Mouse (Mus musculus): ENCODE results near the gene Nedd9. TPM values are rescaled to one million over a fixed set of nuclear protein-coding genes. Genes with fewer than 3 reads are reported as not detected.

Gene Nedd9
- total RNA-seq (2021) (10 to 100 TPM; 26.7 to 28.9 TPM), polyA plus RNA-seq (2012; rRNA removed) (15.2 and 24.7 TPM in 2 replicates)
- long read RNA-seq, full-length matches to known transcripts, result 11 of 15 reads
- long read RNA-seq, partial matches to known transcripts, result 3 of 15 reads
- long read RNA-seq, other reads (novel, unspliced or antisense), result 1 of 15 reads

DNA sequence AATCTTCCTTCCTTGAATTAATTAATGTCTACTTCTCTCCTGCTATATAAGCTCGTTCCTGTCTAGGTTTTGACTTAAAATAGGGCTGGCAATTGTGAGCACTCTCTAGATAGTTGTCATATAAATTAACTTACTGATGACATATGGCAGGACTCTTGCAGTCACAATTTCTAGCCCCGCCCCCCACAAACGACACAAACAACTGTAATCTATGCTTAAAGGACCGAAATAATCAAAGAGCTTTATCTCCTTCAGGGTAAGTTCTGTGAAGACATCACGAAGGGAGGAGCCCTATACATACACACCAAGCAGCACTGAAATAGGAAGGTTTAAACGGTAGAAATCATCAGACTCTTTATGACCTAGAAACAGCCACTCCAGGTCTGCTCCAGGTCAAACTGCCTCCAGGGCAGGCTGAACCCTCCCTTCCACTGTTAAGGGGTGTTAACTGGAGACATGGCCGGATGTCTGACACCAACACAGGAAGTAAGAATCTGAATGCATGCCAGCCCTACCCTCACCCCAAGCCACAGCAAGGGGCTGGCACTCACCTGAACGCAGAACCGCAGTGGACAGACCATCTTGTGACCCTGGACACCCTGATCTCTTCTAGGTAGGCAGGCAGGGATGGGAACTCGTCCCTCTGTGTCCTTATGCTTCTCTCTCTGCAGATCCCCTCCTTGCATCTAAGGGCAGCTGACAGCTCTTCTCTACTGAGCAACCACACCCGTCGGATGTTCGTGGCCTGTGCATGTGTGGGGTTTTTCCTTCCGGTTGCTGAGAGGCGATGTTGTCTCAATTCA is at the start of gene Nedd9:
Gene Nedd9, minus strand, starts transcription at position 757 of the 803 bp plus-strand sequence.
- Histone ChIP-seq H3K36me3 (ENCODE audit: control insufficient read depth, insufficient read depth, low read length) (no peaks in the 10 kb centered on the region; the same call in 1 of the 2 replicates), H3K27me3 (ENCODE audit: control insufficient read depth, insufficient read depth, low read length) (no peaks in the 10 kb centered on the region), H3K79me2 (replicated peaks; ENCODE audit: control insufficient read depth, insufficient read depth, low read length) (no peaks in the 10 kb centered on the region), H3K4me1 (ENCODE audit: control insufficient read depth, insufficient read depth, low read length) (peaks cover 11% of the 10 kb centered on the region), H3K9ac (ENCODE audit: low read depth, low read length) (peak within 1 kb of the TSS; percentile 35), H3K27ac (peak within 1 kb of the TSS; percentile 81), H3K4me3 (peak within 1 kb of the TSS; percentile 32)
- intact Hi-C loops (cut with DNase I), result loop anchor here (1.0 to 5.0 kb wide), 3 partner anchors 21 to 130 kb away; no protein-coding TSS in a partner anchor
- WGBS, result 27% methylated on average over 15 of the region's 15 CpGs
- TF ChIP-seq EP300 (IDR thresholded peaks at IDR 0.05; ENCODE audit: insufficient read depth, low read depth, low read length) (peak; percentile 58; the same call in 1 of the 2 replicates), CTCF (IDR thresholded peaks at IDR 0.05) (no peak), POLR2A (IDR thresholded peaks at IDR 0.05; ENCODE audit: insufficient read depth, low read depth, low read length) (peak; percentile 48; the same call in 1 of the 2 replicates)
- DNase-seq, result peak; percentile 70 to 85

DNA sequence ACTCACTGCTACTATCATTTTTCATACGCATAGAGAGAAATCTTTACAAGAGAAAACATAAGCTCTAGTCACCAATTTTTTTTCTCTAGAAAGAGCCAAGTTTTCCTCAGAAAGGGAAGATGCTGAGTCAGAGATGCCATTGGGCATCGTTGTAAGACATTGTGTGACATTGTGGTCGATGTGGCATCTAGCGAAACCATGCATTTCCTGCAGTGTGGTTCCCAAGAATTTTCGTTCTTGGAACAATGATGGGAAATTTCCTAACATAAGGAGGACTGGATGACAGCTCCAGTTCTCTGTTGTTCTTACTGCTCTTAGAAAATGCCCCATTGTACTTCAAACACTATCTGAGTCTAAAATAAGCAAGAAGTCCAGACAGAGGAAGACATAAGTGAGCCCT is 45.5 kb upstream of the Nedd9 start:
- DNase-seq, result no peak
- Histone ChIP-seq H3K9ac (ENCODE audit: low read depth, low read length) (no peak overlapping the region), H3K4me3 (no peak overlapping the region), H3K4me1 (ENCODE audit: control insufficient read depth, insufficient read depth, low read length) (no peaks in the 10 kb centered on the region), H3K27ac (no peak overlapping the region), H3K27me3 (ENCODE audit: control insufficient read depth, insufficient read depth, low read length) (no peaks in the 10 kb centered on the region), H3K36me3 (ENCODE audit: control insufficient read depth, insufficient read depth, low read length) (no peaks in the 10 kb centered on the region), H3K79me2 (replicated peaks; ENCODE audit: control insufficient read depth, insufficient read depth, low read length) (no peaks in the 10 kb centered on the region)
- TF ChIP-seq POLR2A (IDR thresholded peaks at IDR 0.05; ENCODE audit: insufficient read depth, low read depth, low read length) (no peak), CTCF (IDR thresholded peaks at IDR 0.05) (no peak), EP300 (IDR thresholded peaks at IDR 0.05; ENCODE audit: insufficient read depth, low read depth, low read length) (no peak)
- WGBS, result 46% methylated on average over 5 of the region's 5 CpGs
- intact Hi-C loops (cut with DNase I), result no loop called here

DNA sequence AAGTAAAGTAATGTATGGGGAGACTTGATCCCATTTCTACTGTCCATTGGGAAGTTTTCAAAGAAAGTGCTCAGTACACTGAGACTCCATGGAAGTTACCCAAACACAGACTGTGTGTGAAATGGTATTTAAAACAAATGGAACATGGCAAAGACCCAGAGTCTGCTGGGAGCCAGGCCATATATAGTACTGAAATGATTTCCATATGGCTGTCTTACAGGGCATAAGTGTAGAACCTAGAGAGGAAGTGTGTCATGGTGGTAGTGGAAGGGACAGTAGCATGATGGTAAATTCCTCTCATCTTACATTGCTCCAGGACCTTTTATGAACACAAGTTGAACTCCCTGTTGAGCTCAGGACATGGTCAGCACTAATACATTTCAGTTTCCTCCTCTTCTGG is 43.2 kb upstream of the Nedd9 start:
- no peaks in the 10 kb centered on the region for H3K27me3 ChIP-seq (ENCODE audit: control insufficient read depth, insufficient read depth, low read length)

DNA sequence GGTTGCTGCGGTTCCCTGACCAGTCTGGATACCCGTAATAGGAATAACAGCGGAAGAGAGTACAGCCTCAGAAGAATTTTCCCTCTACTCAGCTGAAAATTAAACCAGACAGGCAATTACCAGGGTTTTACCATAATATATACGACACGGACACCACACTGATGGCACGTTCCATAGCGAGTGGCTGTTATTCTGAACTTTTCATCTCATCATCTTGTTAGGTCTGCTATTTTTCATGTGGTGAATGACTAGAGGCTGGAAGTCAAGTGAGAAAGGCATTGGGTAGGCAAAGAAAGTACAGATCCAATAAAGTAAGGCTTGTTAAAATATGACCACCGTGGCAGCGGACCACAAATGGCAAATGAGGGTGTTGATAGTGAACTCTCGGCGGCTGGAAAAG is 37.0 kb upstream of the Nedd9 start:
- Histone ChIP-seq H3K4me1 (ENCODE audit: control insufficient read depth, insufficient read depth, low read length) (no peaks in the 10 kb centered on the region), H3K4me3 (no peak overlapping the region), H3K36me3 (ENCODE audit: control insufficient read depth, insufficient read depth, low read length) (no peaks in the 10 kb centered on the region), H3K27ac (no peak overlapping the region), H3K79me2 (replicated peaks; ENCODE audit: control insufficient read depth, insufficient read depth, low read length) (no peaks in the 10 kb centered on the region), H3K9ac (ENCODE audit: low read depth, low read length) (no peak overlapping the region), H3K27me3 (ENCODE audit: control insufficient read depth, insufficient read depth, low read length) (no peaks in the 10 kb centered on the region)
- intact Hi-C loops (cut with DNase I), result no loop called here
- 99% methylated on average over 11 of the region's 11 CpGs for WGBS
- TF ChIP-seq EP300 (IDR thresholded peaks at IDR 0.05; ENCODE audit: insufficient read depth, low read depth, low read length) (no peak), CTCF (IDR thresholded peaks at IDR 0.05) (no peak)
- no peak for DNase-seq

More for the DNA sequence above, 43.2 kb upstream of the Nedd9 start:
- Histone ChIP-seq H3K4me3 (no peak overlapping the region), H3K4me1 (ENCODE audit: control insufficient read depth, insufficient read depth, low read length) (no peaks in the 10 kb centered on the region), H3K27ac (no peak overlapping the region), H3K79me2 (replicated peaks; ENCODE audit: control insufficient read depth, insufficient read depth, low read length) (no peaks in the 10 kb centered on the region), H3K9ac (ENCODE audit: low read depth, low read length) (no peak overlapping the region), H3K36me3 (ENCODE audit: control insufficient read depth, insufficient read depth, low read length) (no peaks in the 10 kb centered on the region)
- no peak for DNase-seq
- no peak for TF ChIP-seq POLR2A (IDR thresholded peaks at IDR 0.05; ENCODE audit: insufficient read depth, low read depth, low read length)
- no peak for TF ChIP-seq CTCF (IDR thresholded peaks at IDR 0.05)
- TF ChIP-seq EP300 (IDR thresholded peaks at IDR 0.05; ENCODE audit: insufficient read depth, low read depth, low read length), result no peak
- intact Hi-C loops (cut with DNase I), result no loop called here

DNA sequence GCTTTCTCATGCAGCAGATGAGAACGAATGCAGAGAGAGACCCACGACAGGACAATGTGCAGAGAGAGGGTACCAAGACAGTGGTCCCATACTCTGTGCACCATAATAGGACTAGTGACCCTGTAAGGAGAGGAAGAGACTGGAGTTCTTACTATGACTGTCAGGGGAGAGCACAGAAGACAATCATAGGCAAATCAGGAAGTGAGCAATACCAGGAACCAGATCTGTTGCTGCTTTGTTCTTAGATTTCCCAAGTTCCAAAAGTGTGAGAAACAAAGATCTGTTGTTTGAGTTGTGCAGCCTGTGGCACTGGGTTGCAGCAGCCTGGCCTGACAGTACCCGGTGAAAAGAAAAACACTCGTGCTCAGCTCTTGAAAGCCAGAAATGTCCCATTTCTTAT is 34.1 kb upstream of the Nedd9 start:
- TF ChIP-seq CTCF (IDR thresholded peaks at IDR 0.05) (no peak), EP300 (IDR thresholded peaks at IDR 0.05; ENCODE audit: insufficient read depth, low read depth, low read length) (no peak)
- Histone ChIP-seq H3K27ac (no peak overlapping the region), H3K36me3 (ENCODE audit: control insufficient read depth, insufficient read depth, low read length) (no peaks in the 10 kb centered on the region), H3K27me3 (ENCODE audit: control insufficient read depth, insufficient read depth, low read length) (no peaks in the 10 kb centered on the region), H3K79me2 (replicated peaks; ENCODE audit: control insufficient read depth, insufficient read depth, low read length) (no peaks in the 10 kb centered on the region), H3K9ac (ENCODE audit: low read depth, low read length) (no peak overlapping the region), H3K4me1 (ENCODE audit: control insufficient read depth, insufficient read depth, low read length) (no peaks in the 10 kb centered on the region; the same call in none of the 2 replicates), H3K4me3 (no peak overlapping the region)
- 78% methylated on average over 4 of the region's 4 CpGs for WGBS
- intact Hi-C loops (cut with DNase I), result no loop called here
- DNase-seq, result no peak

DNA sequence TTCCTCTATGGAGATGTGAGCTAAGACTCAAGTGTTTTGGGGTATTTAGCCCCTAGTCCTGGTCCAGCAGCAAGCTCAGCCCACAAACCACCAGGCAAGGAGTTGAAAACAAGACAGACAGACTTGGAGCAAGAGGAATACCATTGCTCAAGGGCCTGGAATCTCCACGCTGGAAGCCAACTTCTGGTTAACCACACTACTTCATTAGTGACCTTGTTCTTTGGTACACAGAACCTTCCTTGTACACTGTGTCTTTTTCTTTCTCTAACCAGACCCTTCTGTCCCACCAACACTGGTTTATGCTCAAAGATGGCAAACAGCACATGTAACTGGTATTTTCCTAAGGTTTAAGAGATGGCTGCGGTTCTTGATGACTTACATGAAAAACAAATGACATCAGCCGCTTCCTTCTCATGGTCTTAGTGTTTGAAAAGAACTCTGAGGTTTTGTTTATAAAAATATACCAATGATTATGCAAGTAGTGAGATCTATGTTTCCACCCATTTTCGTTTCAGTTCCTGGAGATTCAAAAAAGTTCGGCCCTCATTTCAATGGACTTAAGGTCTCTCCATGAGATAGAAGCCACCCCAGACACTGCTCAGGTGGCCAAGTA is 33.5 kb upstream of the Nedd9 start:
- Histone ChIP-seq H3K27me3 (ENCODE audit: control insufficient read depth, insufficient read depth, low read length) (no peaks in the 10 kb centered on the region), H3K4me3 (no peak overlapping the region), H3K4me1 (ENCODE audit: control insufficient read depth, insufficient read depth, low read length) (no peaks in the 10 kb centered on the region; the same call in none of the 2 replicates), H3K79me2 (replicated peaks; ENCODE audit: control insufficient read depth, insufficient read depth, low read length) (no peaks in the 10 kb centered on the region), H3K9ac (ENCODE audit: low read depth, low read length) (no peak overlapping the region), H3K27ac (no peak overlapping the region), H3K36me3 (ENCODE audit: control insufficient read depth, insufficient read depth, low read length) (no peaks in the 10 kb centered on the region)
- DNase-seq, result no peak
- intact Hi-C loops (cut with DNase I), result no loop called here
- WGBS, result 82% methylated on average over 5 of the region's 5 CpGs
- no peak for TF ChIP-seq POLR2A (IDR thresholded peaks at IDR 0.05; ENCODE audit: insufficient read depth, low read depth, low read length)
- TF ChIP-seq EP300 (IDR thresholded peaks at IDR 0.05; ENCODE audit: insufficient read depth, low read depth, low read length), result no peak
- no peak for TF ChIP-seq CTCF (IDR thresholded peaks at IDR 0.05)
